Mouse (Mus musculus) thymus, adult 2 months (tissue): Measurements from ENCODE around the gene Gm49721. TPM values are rescaled to one million over a fixed set of nuclear protein-coding genes. Genes with fewer than 3 reads are reported as not detected.
"Not testable (repeated sequence)": the region's sequence is repeated elsewhere in the genome, so short reads cannot be mapped to it uniquely, and the experiment has no call there.

Experiments used
- DNase-seq: peaks from one replicate; pipeline ENCODE4 v3.0.0; 2021
- H3K27ac ChIP-seq: fragments of 200-500 bp; 2 replicates; pipeline ENCODE4 v1.5.1; 2012; ENCODE audit warnings: low read length, control low read depth; ENCODE audit not compliant: control insufficient read depth, insufficient read depth
- H3K27me3 ChIP-seq: fragments of 200-500 bp; 2 replicates; pipeline ENCODE4 v1.6.1; 2012; ENCODE audit warnings: mild to moderate bottlenecking, low read length, moderate library complexity, mixed read lengths; ENCODE audit not compliant: control insufficient read depth, insufficient read depth
- H3K36me3 ChIP-seq: fragments of 200-500 bp; 2 replicates; pipeline ENCODE4 v1.6.1; 2012; ENCODE audit warnings: mild to moderate bottlenecking, low read length, moderate library complexity; ENCODE audit not compliant: control insufficient read depth, insufficient read depth
- H3K4me1 ChIP-seq: fragments of 200-500 bp; replicated peaks from 2 replicates; pipeline ENCODE4 v1.6.1; 2012; ENCODE audit warnings: low read length; ENCODE audit not compliant: control insufficient read depth, insufficient read depth
- H3K4me3 ChIP-seq: fragments of 200-500 bp; 2 replicates; pipeline ENCODE4 v1.5.1; 2012; ENCODE audit warnings: mild to moderate bottlenecking, low read length, control low read depth, moderate library complexity; ENCODE audit not compliant: control insufficient read depth, insufficient read depth
- WGBS: fragments of 180-500 bp; shearing (Covaris S2); methylation state at CpG from one replicate; pipeline ENCODE4 v1.1.7; 2018; 5-methylcytosine and 5-hydroxymethylcytosine counted together
- polyA plus RNA-seq: library from polyadenylated mRNA; depleted of rRNA; stranded (reverse); fragments of >200 nt; gene quantifications from 2 replicates; pipeline ENCODE4 v1.2.3, GENCODE M21; 2012

Gene Gm49721
- polyA plus RNA-seq, 1 experiment = 9.8 TPM

DNA sequence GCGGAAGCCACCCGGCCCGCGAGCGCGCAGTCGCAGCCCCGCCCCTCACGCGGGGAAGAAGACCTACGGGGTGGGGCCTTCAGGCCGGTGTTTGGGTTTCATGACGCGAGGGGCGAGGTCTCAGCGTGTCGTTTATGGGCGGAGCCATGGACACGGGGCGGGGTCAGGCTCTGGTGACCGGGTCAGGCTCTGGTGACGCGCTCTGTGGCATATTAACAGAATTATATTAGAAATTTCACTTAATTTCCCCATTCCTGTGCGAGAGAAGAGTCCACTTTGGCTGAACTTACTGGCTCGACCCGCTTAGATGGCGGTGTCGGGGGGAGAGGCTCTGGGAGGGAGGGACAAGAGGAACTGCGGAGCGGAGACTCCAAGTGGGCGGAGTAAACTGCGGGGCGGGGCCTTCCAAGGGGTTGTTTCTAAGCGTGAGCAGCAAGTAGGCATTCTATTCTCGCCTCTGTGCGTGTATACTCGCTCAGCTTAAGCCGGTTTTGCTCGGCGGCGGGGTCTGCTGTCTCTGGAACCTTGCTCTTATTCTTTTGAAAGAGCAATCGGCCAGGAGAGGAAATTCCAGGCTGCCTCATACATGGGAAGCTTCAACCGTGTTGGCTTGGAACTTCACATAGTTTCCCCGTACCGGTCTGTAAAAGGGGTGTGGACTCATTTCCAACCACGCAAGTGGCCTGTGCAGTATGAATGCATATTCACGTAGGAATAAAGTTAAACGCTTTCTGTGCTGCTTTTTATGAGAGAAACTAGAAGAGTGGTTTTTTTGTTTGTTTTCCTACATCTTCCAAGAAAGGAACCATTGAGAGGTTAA is 17.3 kb upstream of the Gm49721 start:
- not testable (repeated sequence) for H3K27me3 ChIP-seq, H3K36me3 ChIP-seq
- DNase-seq = peak; percentile 22
- WGBS = under 1% methylated on average over 20 of the region's 48 CpGs
- Histone ChIP-seq H3K4me1 (peaks cover 11% of the 10 kb centered on the region), H3K4me3 (peak overlapping the region; percentile 53), H3K27ac (peak overlapping the region; percentile 78)

DNA sequence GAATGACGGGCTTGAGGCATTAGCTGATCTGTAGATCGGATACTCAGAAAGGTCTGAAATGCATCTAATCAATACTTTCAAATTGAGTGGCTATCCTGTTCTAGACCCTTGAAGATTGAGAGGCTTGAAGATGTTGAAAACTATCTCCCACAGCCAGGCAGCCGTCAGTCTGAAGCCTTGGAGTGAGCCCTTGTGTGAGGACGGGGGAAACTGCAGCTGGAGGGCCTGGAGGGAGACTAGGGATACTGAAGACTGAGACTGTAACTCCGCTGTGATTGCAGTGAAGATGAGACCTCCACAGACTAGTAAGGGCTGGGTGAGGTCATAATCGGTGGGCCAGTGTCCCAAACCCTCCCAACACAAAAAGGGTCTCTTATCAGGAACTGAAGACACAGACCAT is 16.4 kb upstream of the Gm49721 start:
- Histone ChIP-seq H3K4me1 (peaks cover 11% of the 10 kb centered on the region), H3K27ac (peak overlapping the region; percentile 73)
- WGBS = 37% methylated on average over 4 of the region's 6 CpGs
- not testable (repeated sequence) for H3K27me3 ChIP-seq, H3K36me3 ChIP-seq, H3K4me3 ChIP-seq
- peak; percentile 13 for DNase-seq

DNA sequence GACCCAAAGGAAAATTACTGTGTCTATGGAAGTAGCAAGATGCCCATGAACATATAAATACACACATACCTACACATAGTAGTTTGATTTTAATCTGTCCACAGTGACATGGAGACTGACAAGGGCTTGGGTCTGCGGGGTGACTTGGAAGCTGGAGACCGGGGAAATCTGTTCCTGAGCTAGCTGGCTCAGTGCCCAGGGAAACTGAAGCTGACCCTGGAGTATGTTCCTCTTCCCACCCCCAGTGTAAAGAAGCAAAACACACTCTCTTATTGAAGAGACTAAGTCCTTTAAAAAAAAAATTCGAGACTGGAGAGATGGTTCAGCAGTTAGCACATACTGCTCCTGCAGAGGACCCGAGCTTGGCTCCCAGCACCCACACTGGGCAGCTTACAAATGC is 15.8 kb upstream of the Gm49721 start:
- 25% methylated on average over 4 of the region's 4 CpGs for WGBS
- peak overlapping the region; percentile 70 for H3K27ac ChIP-seq
- not testable (repeated sequence) for H3K36me3 ChIP-seq, H3K27me3 ChIP-seq, DNase-seq, H3K4me3 ChIP-seq
- peaks cover 11% of the 10 kb centered on the region for H3K4me1 ChIP-seq

DNA sequence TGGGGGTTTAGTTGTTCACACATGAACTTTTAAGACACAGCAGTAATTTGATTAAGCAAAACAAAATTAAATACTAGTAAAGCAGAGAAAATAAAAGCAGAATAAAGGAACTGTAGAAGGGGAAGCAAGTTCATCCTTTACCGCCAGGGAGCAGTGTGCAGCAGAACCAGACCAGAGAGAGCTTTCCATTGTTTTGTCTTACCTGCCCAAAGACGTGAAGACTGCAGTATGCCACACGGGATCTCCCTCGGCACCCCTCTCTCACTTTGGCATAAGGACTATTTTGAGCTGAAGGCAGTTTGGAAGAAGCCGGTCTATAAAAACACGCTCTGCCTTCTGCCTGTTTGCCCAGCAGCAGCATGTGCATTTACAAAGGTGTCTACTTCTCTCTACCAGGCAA is 13.3 kb upstream of the Gm49721 start:
- H3K36me3 ChIP-seq, H3K4me3 ChIP-seq, H3K27ac ChIP-seq, H3K27me3 ChIP-seq: not testable (repeated sequence)
- WGBS = 11% methylated on average over 6 of the region's 6 CpGs
- DNase-seq = peak; percentile 24
- H3K4me1 ChIP-seq = peaks cover 11% of the 10 kb centered on the region

DNA sequence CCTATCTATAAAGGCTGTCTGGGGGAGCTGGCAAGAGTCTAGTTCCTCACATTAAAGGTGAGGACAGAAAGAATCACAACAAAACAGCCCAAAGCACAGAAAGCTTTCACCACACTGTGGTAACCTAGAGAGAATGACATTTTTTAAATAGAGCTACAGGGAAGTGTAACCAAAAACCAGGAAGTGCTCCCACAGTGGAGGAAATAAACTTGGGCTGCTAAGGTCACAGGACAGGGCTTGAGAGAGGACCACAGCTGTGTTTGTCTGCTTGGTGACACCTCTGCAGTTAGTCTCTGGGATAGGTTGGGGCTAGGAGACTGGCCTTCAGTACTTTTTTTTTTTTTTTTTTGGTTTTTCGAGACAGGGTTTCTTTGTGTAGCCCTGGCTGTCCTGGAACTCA is 11.0 kb upstream of the Gm49721 start:
- H3K27me3 ChIP-seq, DNase-seq, H3K4me1 ChIP-seq, H3K36me3 ChIP-seq, H3K27ac ChIP-seq, H3K4me3 ChIP-seq: not testable (repeated sequence)
- WGBS = 10% methylated on average over 1 of the region's 1 CpGs

DNA sequence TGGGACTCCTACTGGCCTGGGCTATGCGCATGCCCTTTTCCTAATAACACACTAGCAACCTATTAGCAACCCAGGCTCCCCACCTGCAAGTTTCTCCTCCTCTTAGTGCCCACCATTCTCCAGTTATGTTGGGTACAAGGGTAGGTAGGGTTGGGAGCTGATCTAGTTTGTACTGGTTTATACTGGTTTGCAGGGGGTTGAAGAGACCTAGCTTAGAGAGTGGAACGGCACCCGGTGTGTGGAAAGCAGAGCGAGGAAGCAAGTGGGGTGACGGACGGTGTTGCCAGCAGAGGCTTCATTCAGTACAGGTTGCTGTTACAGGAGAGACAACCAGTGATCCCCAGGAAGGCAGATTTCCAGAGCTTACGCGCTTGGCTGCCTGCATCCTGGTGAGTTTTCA is 8.4 kb upstream of the Gm49721 start, which contains the start of gene Rnaset2b:
Gene Rnaset2b (plus strand): TSS at position 301 of the 400 bp plus-strand sequence.
- not testable (repeated sequence) for H3K36me3 ChIP-seq, H3K27me3 ChIP-seq, H3K4me3 ChIP-seq, H3K27ac ChIP-seq, DNase-seq, H3K4me1 ChIP-seq
- 86% methylated on average over 1 of the region's 8 CpGs for WGBS

DNA sequence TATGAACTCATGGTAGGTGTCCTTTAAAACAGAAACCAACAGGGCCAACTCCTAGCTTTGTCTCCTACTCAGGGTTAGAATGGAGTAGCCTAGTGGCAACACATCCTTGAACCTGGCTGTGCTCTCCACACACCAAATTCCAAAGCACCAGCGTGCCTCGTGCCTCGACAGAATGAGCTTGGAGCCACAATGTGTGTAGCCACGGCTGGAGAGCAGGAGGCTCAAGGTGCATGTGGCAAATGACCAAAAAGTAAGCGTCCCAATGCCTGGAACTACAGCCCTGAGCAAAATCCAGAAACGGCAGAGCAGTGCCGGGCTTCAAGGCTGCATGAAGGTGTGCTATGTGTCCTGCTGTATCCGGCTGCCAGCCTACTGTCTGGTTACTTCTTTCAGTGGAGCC is 7.5 kb upstream of the Gm49721 start:
- not testable (repeated sequence) for DNase-seq, H3K36me3 ChIP-seq, H3K4me3 ChIP-seq, H3K27ac ChIP-seq, H3K4me1 ChIP-seq, H3K27me3 ChIP-seq
- WGBS = 94% methylated on average over 8 of the region's 8 CpGs

DNA sequence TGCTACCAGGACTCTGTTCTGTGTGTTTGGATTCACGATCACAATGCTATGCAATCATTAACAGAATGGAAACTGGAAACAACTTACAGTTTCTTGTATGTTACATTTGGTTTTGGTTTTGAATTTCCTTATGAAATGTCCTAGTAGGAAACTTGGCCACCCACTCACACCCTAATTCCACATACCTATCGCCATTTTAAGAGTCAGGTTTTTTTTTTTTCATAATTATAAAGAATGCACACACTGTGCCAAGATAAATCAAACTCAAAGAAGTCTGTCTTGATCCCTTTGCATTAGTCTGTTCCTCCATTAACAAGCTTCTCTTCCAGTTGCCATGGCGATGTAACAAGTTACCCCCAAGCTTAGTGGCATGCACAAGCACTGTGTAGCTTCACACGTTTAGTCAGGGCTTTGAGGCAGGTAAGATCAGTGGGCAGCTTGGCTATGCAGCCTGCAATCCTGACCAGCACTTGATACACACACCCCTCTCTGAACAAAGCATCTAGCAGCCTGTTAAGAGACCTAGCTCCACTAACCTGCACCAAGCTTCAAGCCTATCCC is 5.8 kb upstream of the Gm49721 start:
- H3K4me3 ChIP-seq, H3K4me1 ChIP-seq, H3K36me3 ChIP-seq, H3K27ac ChIP-seq, DNase-seq, H3K27me3 ChIP-seq: not testable (repeated sequence)
- WGBS = 92% methylated on average over 4 of the region's 4 CpGs

DNA sequence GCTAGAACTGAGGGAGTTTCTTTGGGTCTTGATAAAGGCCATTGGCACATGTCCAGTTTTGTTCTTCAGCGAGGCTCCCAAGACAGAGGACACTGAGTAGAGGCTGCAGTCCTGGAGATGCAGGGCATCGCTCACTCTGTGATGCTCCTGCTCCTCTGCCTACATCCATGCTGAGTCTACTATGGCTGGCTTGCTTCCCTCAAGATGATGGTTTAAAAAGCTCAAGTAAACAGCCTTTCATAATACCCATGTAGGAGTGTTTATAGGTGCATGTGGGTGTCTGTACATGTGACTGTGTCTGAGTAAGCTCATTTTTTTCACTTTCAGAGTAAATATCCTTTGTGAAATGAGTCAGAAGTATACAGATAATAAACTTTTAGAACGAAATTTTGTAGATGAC is 3.7 kb upstream of the Gm49721 start:
- 89% methylated on average over 3 of the region's 3 CpGs for WGBS
- H3K4me3 ChIP-seq, DNase-seq, H3K4me1 ChIP-seq, H3K27ac ChIP-seq, H3K36me3 ChIP-seq, H3K27me3 ChIP-seq: not testable (repeated sequence)

DNA sequence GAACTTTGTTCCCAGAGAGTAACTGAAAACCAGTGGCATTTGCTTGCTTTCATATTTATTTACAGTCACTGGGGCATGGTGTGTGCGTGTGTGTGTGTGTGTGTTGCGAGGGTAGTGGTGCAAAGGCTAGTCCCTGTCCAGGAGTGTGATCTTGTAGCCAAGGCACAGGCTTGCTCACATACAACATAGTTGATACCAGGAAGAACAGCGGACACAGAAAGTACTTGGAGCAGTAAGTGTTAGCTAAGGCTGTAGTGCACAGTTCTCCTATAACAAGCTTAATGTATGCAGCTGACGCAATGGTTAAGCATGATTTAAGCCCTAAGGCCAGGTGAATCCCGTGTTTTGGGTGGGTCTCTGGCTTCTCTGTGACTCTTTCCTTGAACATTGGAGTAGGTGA is 676 bp downstream of the Gm49721 start:
- H3K27me3 ChIP-seq, H3K36me3 ChIP-seq: not testable (repeated sequence)
- H3K4me3 ChIP-seq = peak overlapping the region; percentile 56
- peak; percentile 14 for DNase-seq
- WGBS = 12% methylated on average over 5 of the region's 5 CpGs
- H3K27ac ChIP-seq = peak overlapping the region; percentile 68; the same call in 1 of the 2 replicates
- H3K4me1 ChIP-seq = peaks cover 10% of the 10 kb centered on the region

DNA sequence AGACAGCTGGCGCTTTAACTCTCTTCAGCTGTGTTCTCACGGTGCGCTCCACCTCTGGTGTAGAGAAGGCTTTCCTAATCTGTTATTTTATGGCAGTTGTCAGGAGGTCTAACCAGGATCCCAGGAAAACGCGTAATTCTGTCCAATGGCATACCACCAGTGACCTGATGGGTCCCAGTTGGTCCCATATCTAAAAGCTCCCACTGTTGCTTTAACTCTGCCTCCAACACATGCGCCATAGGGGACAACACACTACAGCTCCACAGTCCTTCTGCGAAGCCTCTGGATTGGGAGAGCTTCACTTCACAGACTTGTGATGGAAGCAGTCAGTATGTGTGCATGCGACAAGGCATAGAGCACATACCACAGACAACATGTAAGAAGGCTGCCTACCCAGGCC is 1.4 kb downstream of the Gm49721 start:
- not testable (repeated sequence) for H3K27me3 ChIP-seq, H3K36me3 ChIP-seq, H3K4me3 ChIP-seq, H3K27ac ChIP-seq, DNase-seq
- H3K4me1 ChIP-seq = peaks cover 10% of the 10 kb centered on the region
- 98% methylated on average over 5 of the region's 8 CpGs for WGBS
